Mouse (Mus musculus) retina, postnatal 1 day (tissue): ENCODE data around the gene Fam102b.

Experiments
- DNase-seq: peaks from one replicate; pipeline ENCODE4 v3.0.0-alpha.2; 2012

Fam102b gene

GRCm38 (mm10) chr3:108959680-108960295 is 67.6 kb downstream of the Fam102b start:
- DNase-seq, result no peak

DNA sequence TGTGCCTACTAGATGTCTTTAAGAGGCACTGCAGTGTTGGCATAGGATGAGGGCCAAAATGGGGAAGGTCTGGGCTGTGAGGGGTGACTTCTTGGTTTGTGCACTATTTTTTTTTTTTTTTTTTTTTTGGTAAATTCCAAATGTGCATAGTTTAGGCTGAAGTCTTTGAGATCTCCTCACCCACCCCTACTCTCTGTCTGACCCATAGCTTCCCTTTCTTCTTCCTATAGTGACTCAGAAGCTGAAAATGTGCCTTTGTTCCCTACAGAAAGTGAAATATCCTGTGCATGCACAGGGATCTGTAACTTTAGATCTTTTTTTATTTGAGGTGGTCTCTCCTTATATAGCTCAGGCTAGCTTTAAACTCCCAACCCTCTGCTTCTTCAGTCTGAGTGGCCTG is 69.4 kb downstream of the Fam102b start:
- DNase-seq, result no peak

GRCm38 (mm10) chr3:108940996-108941395 is 86.4 kb downstream of the Fam102b start:
- no peak for DNase-seq

DNA sequence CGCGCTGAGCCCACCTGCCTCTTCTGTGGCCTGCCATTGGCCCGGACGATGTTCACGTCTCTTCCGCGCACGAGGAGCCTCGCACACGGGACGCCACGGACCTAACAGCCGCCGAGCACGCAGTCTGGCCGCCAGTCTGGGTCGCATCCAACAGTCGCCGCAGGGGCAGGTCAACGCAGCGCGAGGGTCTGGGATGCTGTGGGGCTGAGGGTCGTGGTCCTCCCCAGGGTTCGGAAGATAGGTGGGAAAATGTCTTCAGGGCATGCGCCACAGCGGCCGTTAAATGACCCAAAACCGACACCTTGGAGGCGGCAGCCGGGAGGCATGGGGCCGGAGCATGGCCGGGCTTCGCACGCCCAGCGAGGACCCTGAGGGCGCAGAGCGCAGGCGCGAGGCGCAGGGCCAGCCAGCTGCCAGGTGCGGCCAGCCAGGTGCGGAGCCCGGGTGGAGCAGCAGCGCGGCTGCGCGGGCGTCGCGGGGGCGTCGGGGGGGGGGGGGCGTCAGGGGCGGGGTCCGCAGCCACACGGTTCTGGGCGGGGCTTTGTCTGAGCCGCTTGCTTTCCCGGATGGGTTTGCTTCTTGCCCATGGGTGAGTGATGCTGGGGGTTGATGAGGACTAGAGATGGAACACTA is 87.3 kb downstream of the Fam102b start, which contains the start of gene Gm9857:
Gm9857 (minus strand) TSS at position 445 of the 633 bp plus-strand sequence.
- DNase-seq, result peak; percentile 41

- no peak for DNase-seq
Observed at GRCm38 (mm10) chr3:108939573-108939972, 87.8 kb downstream of the Fam102b start, which contains the start of gene Henmt1. Henmt1 (plus strand) TSS chr3:108939873.

DNA sequence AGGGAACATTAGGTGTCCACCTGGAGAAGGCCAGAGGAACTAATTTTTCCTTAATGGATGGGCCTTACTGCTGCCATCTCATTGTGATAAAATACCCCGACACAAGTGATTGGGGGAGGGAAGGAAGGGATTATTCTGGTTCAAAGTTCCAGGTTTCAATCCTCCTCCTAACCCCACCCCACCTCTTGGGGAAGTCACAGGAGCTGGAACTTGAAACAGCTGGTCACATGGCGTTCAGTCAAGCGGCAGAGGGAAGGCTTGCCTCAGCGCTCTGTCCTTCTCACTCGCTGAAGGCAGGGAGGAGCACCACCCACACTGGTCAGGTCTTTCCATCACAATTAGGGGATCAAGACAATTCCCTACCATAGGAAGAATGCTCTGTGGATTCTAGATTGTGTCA is 88.7 kb downstream of the Fam102b start:
- no peak for DNase-seq

DNA sequence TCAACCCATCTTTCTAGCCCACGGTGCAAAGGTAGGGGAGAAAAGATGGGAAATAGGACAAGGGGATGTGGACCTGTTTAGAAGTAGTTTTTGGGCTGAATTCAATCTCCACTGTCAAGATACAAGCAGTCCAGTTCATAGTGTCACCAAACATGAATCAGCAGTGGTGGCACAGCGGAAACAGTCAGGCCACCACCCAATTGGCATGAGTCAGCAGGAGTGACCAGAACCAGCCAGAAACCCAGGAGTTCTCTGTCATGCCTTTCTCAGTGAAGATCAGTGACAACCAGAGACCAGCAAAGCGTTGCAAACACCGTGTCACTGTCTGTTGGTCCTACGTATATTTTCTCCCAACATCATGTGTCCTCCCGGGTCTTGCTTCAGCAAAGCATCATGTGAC is 93.8 kb downstream of the Fam102b start:
- DNase-seq, result no peak

DNA sequence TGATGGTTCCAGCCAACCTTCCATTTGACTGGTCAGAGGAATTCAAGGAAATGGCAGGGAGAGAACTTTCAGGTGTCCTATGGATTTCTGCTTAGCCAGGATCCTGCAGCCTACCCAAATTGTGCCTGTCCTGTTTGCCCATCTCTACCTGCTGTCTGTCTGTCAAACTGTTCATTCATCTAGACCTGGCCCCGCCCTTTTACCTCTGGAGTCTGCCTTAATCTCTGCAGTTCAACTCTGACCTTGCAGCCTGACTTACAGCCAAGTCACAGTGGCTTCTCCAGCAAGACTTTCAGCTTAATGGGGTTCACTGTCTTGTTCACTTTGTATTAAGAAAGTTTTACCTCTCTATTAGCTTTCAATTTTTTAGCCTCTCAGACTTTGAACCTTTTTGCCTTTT is 101.1 kb downstream of the Fam102b start:
- DNase-seq, result no peak

DNA sequence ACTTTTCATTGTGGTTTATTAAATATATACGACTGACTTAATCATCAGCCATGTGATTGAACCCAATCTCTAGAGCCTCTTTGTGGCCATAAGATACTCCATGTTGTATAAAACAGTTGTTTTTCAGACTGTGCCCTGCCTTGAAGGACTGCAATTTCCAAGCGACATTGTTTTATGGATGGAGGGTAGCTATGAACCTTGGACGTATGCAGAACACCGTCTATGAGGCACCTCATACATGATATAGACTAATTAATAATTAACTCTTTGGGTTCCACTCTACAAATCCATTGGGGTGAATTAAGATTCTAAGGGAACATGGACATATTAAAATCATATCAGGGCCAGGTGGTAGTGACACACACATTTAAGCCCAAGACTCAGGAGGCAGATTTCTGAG is 101.7 kb downstream of the Fam102b start:
- DNase-seq, result no peak

DNA sequence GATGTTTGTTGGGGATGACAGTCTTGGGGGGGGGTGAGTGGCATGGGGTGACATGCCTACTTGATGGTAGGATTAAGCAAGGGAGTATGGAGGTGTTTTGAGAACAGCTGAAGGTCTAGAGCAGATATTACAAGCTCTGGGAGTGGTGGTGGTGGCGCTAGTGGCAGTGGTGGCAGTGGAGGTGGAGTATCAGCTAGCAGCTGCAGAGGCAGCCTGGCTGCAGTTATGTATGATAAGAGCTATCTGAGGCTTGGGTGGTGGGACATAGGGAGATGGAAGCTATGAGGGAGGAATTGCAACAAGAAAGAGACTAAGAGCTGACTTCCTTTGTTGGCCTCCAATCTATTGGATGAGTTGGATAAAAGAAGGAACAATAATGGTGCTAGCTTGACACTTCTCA is 105.6 kb downstream of the Fam102b start:
- no peak for DNase-seq
